Mouse (Mus musculus): ENCODE measurements at regions not wholly inside any gene's neighbourhood (a gene's known extent, or its start where the extent isn't known, plus 50 kb on each side); places are given as distances from the start of the nearest gene placed in this dataset.
A peak's percentile ranks its signal among the peaks of the same experiment; 100 is the strongest.

GRCm38 (mm10) chr1:133549816-133550215, 60.3 kb downstream of the Snrpe start:
- no peak for DNase-seq (ENCODE audit: low spot score)

- no peak for DNase-seq (ENCODE audit: low spot score)
Measured at GRCm38 (mm10) chr1:133548971-133549370, 61.1 kb downstream of the Snrpe start.

DNA sequence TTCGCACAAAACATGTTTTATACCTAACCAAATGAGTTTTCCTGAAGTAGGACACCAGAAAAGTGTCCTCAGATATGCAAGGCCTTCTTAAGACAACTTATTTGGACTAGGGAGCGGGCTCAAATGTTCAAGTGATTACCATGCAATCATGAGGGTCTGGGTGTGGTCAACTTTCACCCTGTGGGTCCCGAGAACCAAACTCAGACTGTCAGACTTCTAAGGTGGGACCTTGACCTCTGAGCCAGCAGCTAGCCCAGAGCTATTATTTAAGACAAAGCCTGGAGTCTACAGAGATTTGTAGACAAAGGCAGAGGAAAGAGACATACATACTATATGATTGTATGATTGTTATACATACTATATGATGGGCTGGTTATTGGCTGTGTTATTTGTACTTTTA, 62.5 kb downstream of the Snrpe start:
- no peak for DNase-seq (ENCODE audit: low spot score)

- DNase-seq (ENCODE audit: low spot score) = no peak
Measured at GRCm38 (mm10) chr1:133544996-133545395, 65.1 kb downstream of the Snrpe start.

- DNase-seq (ENCODE audit: low spot score) = no peak
Measured at GRCm38 (mm10) chr1:133543751-133544150, 66.3 kb downstream of the Snrpe start.

GRCm38 (mm10) chr1:133541996-133542775, 67.9 kb downstream of the Snrpe start:
- no peak for DNase-seq (ENCODE audit: low spot score)

GRCm38 (mm10) chr1:133530698-133531097, 79.4 kb downstream of the Snrpe start:
- DNase-seq (ENCODE audit: low spot score) = no peak

GRCm38 (mm10) chr1:133529817-133530216, 80.3 kb downstream of the Snrpe start:
- no peak for DNase-seq (ENCODE audit: low spot score)

DNA sequence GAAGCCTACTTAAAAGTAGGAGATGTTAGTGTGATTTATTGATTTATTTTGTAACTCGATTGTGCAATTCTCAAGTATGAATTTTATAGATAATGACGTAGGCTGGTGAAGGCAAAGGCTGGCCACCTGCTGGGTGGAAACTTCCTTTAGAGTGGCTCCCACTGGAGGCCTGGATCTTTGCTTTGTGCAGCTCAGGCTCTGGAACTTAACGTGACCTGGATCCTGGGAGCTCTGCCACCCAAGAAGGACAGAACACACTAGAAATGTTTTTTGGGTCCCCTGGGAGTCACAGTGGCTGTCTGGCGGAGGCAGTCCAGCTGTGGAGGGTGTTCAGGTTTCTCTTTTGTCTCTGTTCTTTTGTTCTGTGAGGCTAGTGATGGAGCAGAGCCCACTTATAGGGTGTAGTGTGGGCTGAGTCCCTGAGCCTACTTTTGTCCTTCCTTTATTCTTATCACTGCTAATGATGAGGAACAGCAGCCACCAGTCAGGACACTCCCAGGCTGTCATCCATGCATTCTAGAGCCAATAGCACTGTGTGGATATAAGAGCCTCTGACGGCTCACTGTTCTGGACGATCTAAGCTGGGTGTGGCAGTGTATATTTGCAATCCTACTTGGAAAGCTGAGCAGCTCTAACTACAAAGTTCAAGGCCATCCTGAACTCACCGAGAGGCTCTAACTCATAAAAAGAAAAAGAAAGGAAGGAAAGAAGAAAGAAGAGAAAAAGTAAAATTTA, 82.3 kb downstream of the Snrpe start:
- DNase-seq (ENCODE audit: low spot score) = no peak

DNA sequence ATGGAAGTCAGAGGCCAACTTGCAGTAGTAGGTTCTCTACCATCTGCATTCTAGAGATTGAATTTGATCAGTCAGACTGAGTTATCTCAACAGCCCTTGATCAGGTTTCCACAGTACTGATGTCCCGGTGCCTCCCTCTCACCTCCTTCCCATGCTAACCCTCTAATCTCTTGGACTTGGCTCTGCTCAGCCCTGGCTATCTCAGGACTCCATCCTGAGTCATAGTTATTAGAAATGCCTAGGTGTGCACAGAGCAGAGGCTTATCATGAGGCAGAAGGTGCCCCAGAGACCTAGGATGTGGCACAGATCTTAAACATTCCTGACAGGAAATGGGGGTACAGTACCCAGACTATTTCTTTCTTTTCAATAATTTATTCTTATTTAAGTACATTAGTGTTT, 87.3 kb downstream of the Snrpe start:
- no peak for DNase-seq (ENCODE audit: low spot score)

GRCm38 (mm10) chr1:133520652-133521051, 89.4 kb downstream of the Snrpe start:
- no peak for DNase-seq (ENCODE audit: low spot score)

DNA sequence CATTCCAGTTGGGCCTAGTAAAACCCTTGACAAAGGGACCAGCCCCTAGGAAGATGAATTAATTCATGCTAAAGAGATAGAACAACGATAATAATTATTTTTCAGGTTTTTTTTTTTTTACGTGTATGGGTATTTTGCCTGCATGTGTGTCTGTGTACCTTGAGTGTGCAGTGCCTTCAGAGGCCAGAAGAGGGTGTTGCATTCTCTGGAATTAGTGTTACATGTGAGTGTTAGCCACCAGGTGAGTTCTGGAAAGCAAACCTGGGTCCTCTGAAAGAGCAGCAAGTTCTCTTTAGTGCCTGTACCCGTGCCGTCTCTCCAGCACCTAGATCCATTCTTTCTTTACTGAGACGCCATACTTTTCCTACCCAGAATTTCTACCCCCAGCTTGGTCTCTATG, 92.8 kb upstream of the Sox13 start:
- no peak for DNase-seq (ENCODE audit: low spot score)

- DNase-seq (ENCODE audit: low spot score) = no peak
Measured at GRCm38 (mm10) chr1:133504116-133504515, 79.9 kb upstream of the Sox13 start.

GRCm38 (mm10) chr1:133503336-133503735, 79.2 kb upstream of the Sox13 start:
- DNase-seq (ENCODE audit: low spot score) = no peak

- DNase-seq (ENCODE audit: low spot score) = no peak
Measured at GRCm38 (mm10) chr1:133501016-133501415, 76.8 kb upstream of the Sox13 start.

- peak; percentile 70 for DNase-seq (ENCODE audit: low spot score)
Measured at GRCm38 (mm10) chr1:133492986-133493741, 69.0 kb upstream of the Sox13 start.

DNA sequence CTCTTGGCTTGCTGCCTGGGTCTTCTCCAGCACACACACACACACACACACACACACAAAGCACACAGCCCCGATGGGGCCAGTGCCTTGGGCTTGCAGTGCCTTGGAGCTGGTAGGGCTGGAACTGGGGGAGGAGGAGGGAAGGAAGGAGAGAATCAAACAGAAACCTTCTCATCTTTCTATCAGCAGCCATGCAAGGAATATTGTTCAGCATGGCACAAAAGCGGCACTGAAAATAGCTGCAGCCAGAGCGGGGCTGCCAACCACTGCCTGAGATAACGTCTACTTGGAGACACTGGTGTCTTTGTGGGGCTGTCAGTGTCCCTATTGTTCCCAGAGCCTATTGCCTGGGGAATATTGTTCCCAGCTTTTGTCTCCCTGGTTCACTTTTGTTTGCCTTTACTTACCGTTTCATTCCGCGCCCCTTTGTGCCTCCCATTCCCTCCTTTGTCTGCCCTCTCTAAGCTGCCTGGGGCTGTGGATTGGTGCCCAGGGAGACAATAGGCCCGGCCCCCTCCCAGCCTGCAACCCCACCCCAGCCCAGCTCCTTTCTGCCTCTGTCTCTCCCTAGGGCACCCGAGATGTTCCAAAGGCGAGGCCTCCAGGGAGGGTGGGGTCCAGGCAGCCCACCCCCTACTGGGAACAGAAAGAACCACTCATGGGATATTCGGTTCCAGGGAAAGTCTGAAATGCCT, 68.3 kb upstream of the Sox13 start:
- DNase-seq (ENCODE audit: low spot score) = peak; percentile 11

DNA sequence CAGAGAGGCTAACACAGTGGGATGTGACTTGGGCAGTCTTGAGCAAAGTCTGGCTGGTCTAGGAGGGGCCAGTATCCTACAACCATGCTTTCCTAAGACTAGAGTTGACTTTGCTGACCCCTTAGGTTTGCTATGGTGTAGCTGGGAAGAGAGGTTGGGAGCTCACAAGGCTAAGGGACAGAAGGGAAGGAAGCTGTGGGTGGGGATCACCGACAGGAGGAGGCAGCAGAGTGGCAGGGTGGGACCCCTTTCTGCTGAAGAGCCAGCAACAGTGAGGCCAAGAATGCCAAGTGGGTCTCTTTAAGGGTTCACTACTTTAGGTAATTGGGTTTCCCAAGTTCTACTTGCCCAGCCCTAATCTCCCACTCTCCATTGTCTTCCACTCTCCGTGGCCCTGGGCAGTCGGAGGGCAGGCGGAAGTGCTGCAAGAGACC, 67.7 kb upstream of the Sox13 start:
- no peak for DNase-seq (ENCODE audit: low spot score)

- DNase-seq (ENCODE audit: low spot score) = no peak
Measured at GRCm38 (mm10) chr1:133487171-133487901, 63.2 kb upstream of the Sox13 start.

GRCm38 (mm10) chr1:133486370-133486769, 62.2 kb upstream of the Sox13 start:
- DNase-seq (ENCODE audit: low spot score) = no peak

DNA sequence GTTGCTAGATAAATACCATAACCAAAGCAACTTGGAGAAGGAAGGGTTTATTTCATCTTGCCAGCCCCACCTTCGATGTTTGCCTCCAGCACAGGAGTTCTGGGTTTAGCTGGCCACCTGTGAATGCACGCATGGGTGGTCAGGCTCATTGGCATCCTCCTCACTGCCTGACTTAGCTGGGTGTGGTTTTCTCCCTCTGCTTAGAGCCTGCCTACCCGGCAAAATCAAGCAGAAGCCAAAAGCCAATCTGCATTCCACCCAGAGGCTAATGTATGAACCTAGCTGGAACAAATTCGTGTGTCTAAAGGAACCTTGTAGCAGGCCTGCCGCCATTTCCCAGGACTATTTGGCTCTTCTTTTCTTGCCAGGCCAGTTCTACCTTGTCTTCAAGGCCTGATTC, 58.7 kb upstream of the Sox13 start:
- no peak for DNase-seq (ENCODE audit: low spot score)
